Mouse (Mus musculus) heart, embryonic 13.5 days (tissue): ENCODE data around the gene 2310034G01Rik. TPM values are rescaled to one million over a fixed set of nuclear protein-coding genes. Genes with fewer than 3 reads are reported as not detected.

ENCODE experiments used
- ATAC-seq: fragments of 200-750 bp; cut with Nextera tagmentation; 2 replicates; pipeline ENCODE4 v1.8.0; 2017; ENCODE audit warnings: moderate TSS enrichment; ENCODE audit not compliant: insufficient number of reproducible peaks, low FRiP score, low TSS enrichment; ENCODE audit errors: extremely low read depth
- H3K27ac ChIP-seq: fragments of 300-500 bp; sonication (generic); replicated peaks from 2 replicates; pipeline ENCODE4 v1.5.1; 2015; ENCODE audit warnings: moderate library complexity, mild to moderate bottlenecking, inconsistent platforms
- H3K27me3 ChIP-seq: fragments of 300-500 bp; sonication (generic); replicated peaks from 2 replicates; pipeline ENCODE4 v1.6.1; 2015; ENCODE audit warnings: mild to moderate bottlenecking, inconsistent platforms
- H3K36me3 ChIP-seq: fragments of 300-500 bp; sonication (generic); 2 replicates; pipeline ENCODE4 v1.6.1; 2015; ENCODE audit warnings: mild to moderate bottlenecking, inconsistent platforms
- H3K4me1 ChIP-seq: fragments of 300-500 bp; sonication (generic); 2 replicates; pipeline ENCODE4 v1.6.1; 2015; ENCODE audit warnings: inconsistent platforms
- H3K4me2 ChIP-seq: fragments of 300-500 bp; sonication (generic); 2 replicates; pipeline ENCODE4 v1.6.1; 2015; ENCODE audit warnings: inconsistent platforms, mild to moderate bottlenecking, moderate library complexity
- H3K4me3 ChIP-seq: fragments of 300-500 bp; sonication (generic); 2 replicates; pipeline ENCODE4 v1.5.1; 2015; ENCODE audit warnings: moderate library complexity, mild to moderate bottlenecking, inconsistent platforms
- H3K9ac ChIP-seq: fragments of 300-500 bp; sonication (generic); 2 replicates; pipeline ENCODE4 v1.6.1; 2015; ENCODE audit warnings: inconsistent platforms, mild to moderate bottlenecking, moderate library complexity
- H3K9me3 ChIP-seq: fragments of 300-500 bp; sonication (generic); 2 replicates; pipeline ENCODE4 v1.6.1; 2016; ENCODE audit warnings: inconsistent platforms
- WGBS: fragments of 180-500 bp; shearing (Covaris S2); methylation state at CpG from one replicate; pipeline ENCODE4 v1.1.7; 2015; ENCODE audit warnings: mixed read lengths; 5-methylcytosine and 5-hydroxymethylcytosine counted together
- polyA plus RNA-seq: library from polyadenylated mRNA; unstranded; fragments of >200 nt; fragmentation: Nextera tagmentation; extraction: Ambion mirVana; gene quantifications from 2 replicates; pipeline ENCODE4 v1.2.1, GENCODE M21; 2015

2310034G01Rik gene
- polyA plus RNA-seq, 1 experiment from 2014 or later, result 0.76 TPM

DNA sequence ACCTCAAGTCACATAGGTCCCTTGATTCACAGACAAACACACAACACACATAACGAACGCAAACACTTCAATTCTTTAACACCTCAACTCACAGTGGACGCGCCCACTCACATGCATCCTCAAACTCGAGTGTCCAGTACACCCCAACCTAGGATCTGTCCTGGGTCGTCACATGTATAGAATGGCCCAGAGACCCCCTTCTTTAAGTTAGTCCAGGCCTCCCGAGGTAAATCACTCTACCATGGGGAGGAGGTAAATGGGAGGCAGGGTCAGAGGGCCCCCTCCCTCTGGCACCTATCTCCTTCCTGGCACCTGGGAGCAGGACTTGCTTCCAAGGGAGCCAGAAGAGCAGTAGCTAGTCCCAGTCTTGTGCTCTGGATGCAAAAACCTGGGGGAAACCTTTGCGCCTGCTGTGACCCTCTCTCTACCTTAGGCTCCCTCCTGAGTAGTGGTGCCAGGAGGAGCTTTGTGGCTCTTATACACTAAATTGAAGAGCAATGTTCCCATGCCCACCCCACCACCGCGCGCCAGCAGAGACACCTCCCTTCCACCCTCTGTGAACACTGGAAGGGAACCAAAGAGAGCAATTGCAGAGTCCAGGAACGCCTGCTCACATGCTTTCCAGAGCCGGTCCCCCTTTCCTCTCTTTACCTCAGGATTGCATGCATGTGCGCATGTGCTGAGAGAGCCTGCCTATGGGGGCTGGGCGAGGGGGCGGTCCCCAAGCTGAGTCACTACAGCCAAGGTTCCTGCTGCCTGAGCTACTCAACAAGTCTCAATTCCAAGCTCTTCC, 31.3 kb downstream of the 2310034G01Rik start:
- WGBS, result 12% methylated on average over 16 of the region's 16 CpGs
- peak overlapping the region; percentile 81 for H3K4me2 ChIP-seq
- no peaks in the 10 kb centered on the region for H3K9me3 ChIP-seq
- peaks cover 100% of the 10 kb centered on the region for H3K27me3 ChIP-seq
- no peaks in the 10 kb centered on the region for H3K36me3 ChIP-seq
- no peak overlapping the region for H3K27ac ChIP-seq
- no peak for ATAC-seq
- H3K4me3 ChIP-seq, result peak overlapping the region; percentile 62
- no peak overlapping the region for H3K9ac ChIP-seq
- H3K4me1 ChIP-seq, result peaks cover 58% of the 10 kb centered on the region

DNA sequence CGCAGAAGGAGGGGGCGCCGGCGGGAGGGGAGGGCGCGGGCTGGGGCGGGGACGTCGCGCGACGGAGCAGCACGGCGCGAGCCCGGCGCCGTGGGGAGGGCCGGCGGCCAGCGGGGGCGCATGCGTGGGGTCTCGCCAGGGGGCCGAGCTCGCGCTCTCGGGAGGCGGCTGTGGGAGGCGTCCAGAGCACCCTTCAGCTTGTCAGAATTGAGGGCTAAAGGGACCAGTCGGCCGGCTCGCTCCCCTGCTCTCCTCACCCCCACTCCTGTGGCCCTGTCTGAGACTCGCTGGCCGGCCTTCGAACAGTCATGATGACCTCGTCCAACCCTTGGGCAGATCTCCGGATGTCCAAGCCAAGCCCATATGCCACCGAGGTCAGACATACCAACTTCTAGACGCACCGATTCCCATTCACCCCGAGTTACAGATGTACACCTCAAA, 32.1 kb downstream of the 2310034G01Rik start:
- peak overlapping the region; percentile 62 for H3K4me3 ChIP-seq
- peak overlapping the region; percentile 36; the same call in 1 of the 2 replicates for H3K27ac ChIP-seq
- ATAC-seq, result no peak
- 2% methylated on average over 41 of the region's 42 CpGs for WGBS
- H3K9ac ChIP-seq, result peak overlapping the region; percentile 76
- peaks cover 100% of the 10 kb centered on the region for H3K27me3 ChIP-seq
- H3K4me1 ChIP-seq, result peaks cover 60% of the 10 kb centered on the region
- H3K9me3 ChIP-seq, result no peaks in the 10 kb centered on the region
- H3K36me3 ChIP-seq, result peaks cover 3% of the 10 kb centered on the region; the same call in 1 of the 2 replicates
- H3K4me2 ChIP-seq, result peak overlapping the region; percentile 81

- no peak for ATAC-seq
- Histone ChIP-seq H3K9me3 (no peaks in the 10 kb centered on the region), H3K36me3 (peaks cover 5% of the 10 kb centered on the region), H3K27ac (peak overlapping the region; percentile 36), H3K4me1 (peaks cover 60% of the 10 kb centered on the region), H3K27me3 (peaks cover 100% of the 10 kb centered on the region), H3K4me2 (peak overlapping the region; percentile 81), H3K4me3 (peak overlapping the region; percentile 62), H3K9ac (peak overlapping the region; percentile 76)
- WGBS, result under 1% methylated on average over 48 of the region's 48 CpGs
Observed at GRCm38 (mm10) chr19:46317546-46317885, 32.6 kb downstream of the 2310034G01Rik start.

DNA sequence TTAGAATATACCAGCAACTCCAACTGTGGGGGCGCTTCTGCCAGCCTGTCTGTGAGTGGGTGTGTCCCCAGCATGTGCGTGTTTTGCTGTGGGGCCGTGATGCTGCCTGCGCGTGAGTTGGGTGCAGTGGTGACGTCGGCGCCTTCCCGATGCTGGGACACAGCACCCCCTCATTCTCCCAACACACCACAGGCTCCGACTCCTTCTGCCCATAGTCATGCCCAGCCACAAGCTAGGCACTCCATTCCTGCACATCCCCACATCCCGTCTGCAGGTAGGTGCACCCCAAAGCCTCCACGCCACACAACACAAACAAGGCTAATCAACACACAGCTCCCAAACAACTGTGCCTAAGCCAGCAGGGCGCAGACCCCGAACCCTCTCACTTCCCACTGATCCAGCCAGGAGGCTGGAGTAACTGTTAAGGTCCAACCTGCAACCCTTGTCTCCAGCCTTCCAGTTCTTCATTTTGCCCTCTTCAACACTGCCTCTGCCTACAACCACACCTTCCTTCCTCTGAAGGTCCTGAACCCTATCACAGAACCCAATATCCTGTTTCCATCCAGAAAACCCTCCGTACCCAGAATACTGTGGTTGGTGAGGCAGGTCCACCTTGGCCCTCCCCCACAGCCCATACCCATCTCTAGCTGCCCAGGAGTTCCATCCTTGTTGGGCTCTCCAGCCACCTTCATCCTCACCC, 33.1 kb downstream of the 2310034G01Rik start:
- Histone ChIP-seq H3K27ac (peak overlapping the region; percentile 67), H3K4me2 (peak overlapping the region; percentile 81), H3K4me1 (peaks cover 60% of the 10 kb centered on the region), H3K36me3 (peaks cover 10% of the 10 kb centered on the region), H3K4me3 (peak overlapping the region; percentile 62), H3K9ac (peak overlapping the region; percentile 76), H3K27me3 (peaks cover 100% of the 10 kb centered on the region), H3K9me3 (no peaks in the 10 kb centered on the region)
- no peak for ATAC-seq
- 35% methylated on average over 15 of the region's 15 CpGs for WGBS

DNA sequence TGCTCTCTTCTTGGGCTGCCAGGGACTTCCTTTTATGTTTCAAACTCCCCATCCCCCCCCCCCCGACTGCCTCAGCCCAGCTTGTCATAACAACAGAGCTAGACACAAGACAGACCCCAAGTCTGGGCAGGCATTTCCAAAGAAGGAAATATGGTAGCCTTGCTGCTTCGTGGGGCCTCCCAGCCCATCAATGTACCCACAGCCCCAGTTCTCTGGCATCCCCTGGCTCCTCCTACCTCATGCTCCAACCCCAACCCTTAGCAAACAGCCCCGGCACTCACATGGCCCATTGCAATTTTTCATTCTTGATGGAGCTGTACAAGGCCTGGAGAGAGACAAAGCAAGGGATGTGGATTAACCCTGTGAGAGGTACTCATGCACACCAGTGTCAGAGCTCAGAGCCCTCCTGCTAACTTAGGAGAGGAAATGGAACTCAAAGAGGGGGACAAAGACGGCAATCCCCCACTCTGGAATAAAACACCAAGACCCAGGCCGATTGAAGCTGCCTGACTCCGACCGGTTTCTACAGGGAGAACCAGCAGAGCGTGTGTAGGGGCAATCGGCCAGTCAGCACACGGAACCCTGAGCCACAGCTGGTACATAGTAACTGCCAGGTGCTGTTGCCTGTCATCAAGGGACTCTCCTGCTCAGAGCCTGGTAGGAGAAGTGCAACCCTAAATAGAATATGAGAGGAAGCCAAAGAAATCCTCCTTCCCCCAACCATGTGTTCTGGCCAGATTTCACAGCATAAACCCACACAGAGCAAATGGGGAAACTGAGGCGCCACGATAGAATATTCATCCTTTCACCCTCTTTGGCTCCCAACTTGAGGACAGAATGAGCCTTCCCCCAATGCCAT, 34.1 kb downstream of the 2310034G01Rik start:
- Histone ChIP-seq H3K27ac (peak overlapping the region; percentile 67), H3K4me3 (peak overlapping the region; percentile 62), H3K9me3 (no peaks in the 10 kb centered on the region), H3K36me3 (peaks cover 20% of the 10 kb centered on the region), H3K9ac (peak overlapping the region; percentile 76), H3K4me2 (peak overlapping the region; percentile 81), H3K27me3 (peaks cover 92% of the 10 kb centered on the region), H3K4me1 (peaks cover 58% of the 10 kb centered on the region)
- 41% methylated on average over 12 of the region's 12 CpGs for WGBS
- ATAC-seq, result no peak

DNA sequence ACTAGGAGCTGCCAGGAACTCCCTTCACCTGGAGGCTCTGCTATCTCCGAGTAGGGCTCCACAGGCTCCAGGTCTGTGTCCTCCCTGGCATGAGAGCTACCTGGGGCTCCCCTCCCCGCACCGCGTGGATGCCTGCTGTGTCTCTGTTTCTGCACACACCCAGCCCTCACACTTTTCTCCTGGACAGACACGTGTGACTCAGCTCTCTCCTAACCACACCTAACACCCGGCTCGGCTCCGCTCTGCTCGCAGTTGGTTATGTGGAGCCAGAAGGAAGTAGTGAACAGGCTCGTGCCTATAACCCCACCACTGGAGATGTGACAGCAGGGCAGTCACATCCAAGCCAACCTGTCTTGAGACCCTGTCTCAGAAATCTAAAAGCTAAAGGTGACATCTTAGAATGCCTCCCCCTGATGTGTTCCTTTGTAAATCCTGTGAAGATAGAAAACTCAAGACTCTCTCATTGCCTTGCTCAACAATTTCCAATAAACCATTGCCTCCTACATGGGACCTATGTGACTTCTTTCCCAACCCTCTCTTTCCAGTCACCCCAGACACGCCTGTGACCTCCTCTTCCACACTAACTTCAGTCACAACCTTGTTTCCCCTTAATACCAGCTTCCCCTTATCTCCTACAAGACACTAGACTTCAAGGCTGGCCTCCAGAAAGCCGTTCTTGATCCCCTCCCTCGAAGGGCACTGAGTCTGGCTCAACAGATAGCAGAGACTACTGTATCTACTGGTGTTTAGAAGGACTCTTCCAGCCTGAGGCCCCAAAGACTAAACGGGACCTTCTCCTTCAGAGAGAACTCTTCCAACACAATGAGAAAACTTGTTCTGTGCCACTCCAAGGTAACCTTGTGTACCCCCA, 35.0 kb downstream of the 2310034G01Rik start:
- Histone ChIP-seq H3K9ac (peak overlapping the region; percentile 19; the same call in 1 of the 2 replicates), H3K4me1 (peaks cover 58% of the 10 kb centered on the region), H3K4me3 (peak overlapping the region; percentile 17; the same call in 1 of the 2 replicates), H3K27me3 (peaks cover 90% of the 10 kb centered on the region), H3K36me3 (peaks cover 29% of the 10 kb centered on the region), H3K27ac (peak overlapping the region; percentile 16; the same call in 1 of the 2 replicates), H3K4me2 (peak overlapping the region; percentile 81), H3K9me3 (no peaks in the 10 kb centered on the region)
- WGBS, result 26% methylated on average over 14 of the region's 14 CpGs
- ATAC-seq, result no peak

- H3K4me1 ChIP-seq, result peaks cover 55% of the 10 kb centered on the region
- H3K36me3 ChIP-seq, result peaks cover 35% of the 10 kb centered on the region
- WGBS, result 13% methylated on average over 18 of the region's 18 CpGs
- ATAC-seq, result no peak
- peak overlapping the region; percentile 81; the same call in 1 of the 2 replicates for H3K4me2 ChIP-seq
- no peak overlapping the region for H3K27ac ChIP-seq
- 0 out of 2 replicates have a peak overlapping the region, but pooled peaks have one; percentile 17 for H3K4me3 ChIP-seq
- H3K27me3 ChIP-seq, result peaks cover 87% of the 10 kb centered on the region
- no peaks in the 10 kb centered on the region for H3K9me3 ChIP-seq
- no peak overlapping the region for H3K9ac ChIP-seq
Observed at GRCm38 (mm10) chr19:46314151-46314601, 35.9 kb downstream of the 2310034G01Rik start.

DNA sequence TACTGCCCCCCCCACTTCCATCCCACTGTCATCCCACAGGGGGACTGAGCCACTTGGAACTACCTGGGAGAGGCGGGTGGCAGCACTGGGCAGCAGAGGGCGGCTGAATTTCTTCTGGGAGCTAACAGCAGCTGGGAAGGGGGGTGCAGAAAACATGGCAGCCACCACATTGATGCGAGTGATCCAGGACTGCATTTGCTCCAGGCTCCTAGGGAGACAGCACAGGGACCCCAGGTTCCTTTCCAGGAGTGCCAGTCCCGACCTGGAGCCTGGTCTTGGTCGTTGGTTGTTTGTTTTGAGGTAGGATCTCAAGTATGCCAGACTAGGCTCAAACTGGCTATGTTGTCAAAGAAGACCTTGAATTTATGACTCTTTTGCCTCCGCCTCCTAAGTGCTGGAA, 36.5 kb downstream of the 2310034G01Rik start:
- Histone ChIP-seq H3K4me3 (no peak overlapping the region), H3K36me3 (peaks cover 35% of the 10 kb centered on the region), H3K9ac (no peak overlapping the region), H3K4me1 (peaks cover 53% of the 10 kb centered on the region), H3K4me2 (no peak overlapping the region), H3K27ac (no peak overlapping the region), H3K9me3 (no peaks in the 10 kb centered on the region), H3K27me3 (peaks cover 84% of the 10 kb centered on the region)
- WGBS, result 66% methylated on average over 6 of the region's 6 CpGs
- ATAC-seq, result no peak

GRCm38 (mm10) chr19:46313116-46313515, 37.0 kb downstream of the 2310034G01Rik start:
- Histone ChIP-seq H3K27me3 (peaks cover 84% of the 10 kb centered on the region), H3K4me3 (no peak overlapping the region), H3K4me1 (peaks cover 52% of the 10 kb centered on the region), H3K9me3 (no peaks in the 10 kb centered on the region), H3K4me2 (no peak overlapping the region), H3K9ac (no peak overlapping the region), H3K27ac (no peak overlapping the region), H3K36me3 (peaks cover 39% of the 10 kb centered on the region)
- no peak for ATAC-seq
- 74% methylated on average over 9 of the region's 9 CpGs for WGBS

DNA sequence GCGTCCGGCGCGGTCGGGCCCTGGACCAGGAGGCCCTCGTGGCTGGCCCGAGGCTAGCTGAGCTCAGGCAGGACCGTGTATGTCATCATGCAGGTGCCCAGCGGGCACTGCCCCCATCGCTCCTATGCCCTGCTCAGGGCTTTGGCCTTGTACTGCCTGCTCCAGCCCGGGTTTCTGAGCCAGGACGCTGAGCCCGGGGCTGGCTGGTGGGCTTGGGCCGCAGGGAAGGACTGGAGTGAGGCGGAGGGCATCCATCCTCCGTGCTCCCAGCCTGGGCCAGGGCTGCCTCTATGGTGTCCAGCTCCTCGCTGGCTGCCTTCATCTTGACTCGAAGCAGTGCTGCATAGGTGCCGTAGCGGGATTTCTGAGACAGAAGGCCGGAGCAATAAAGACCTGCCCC, 37.5 kb downstream of the 2310034G01Rik start:
- Histone ChIP-seq H3K9ac (no peak overlapping the region), H3K27me3 (peaks cover 84% of the 10 kb centered on the region), H3K36me3 (peaks cover 45% of the 10 kb centered on the region), H3K4me1 (peaks cover 46% of the 10 kb centered on the region), H3K27ac (no peak overlapping the region), H3K4me2 (no peak overlapping the region), H3K9me3 (no peaks in the 10 kb centered on the region), H3K4me3 (no peak overlapping the region)
- no peak for ATAC-seq
- 89% methylated on average over 21 of the region's 21 CpGs for WGBS
